Mouse (Mus musculus): ENCODE results near the gene Fmnl1.

DNA sequence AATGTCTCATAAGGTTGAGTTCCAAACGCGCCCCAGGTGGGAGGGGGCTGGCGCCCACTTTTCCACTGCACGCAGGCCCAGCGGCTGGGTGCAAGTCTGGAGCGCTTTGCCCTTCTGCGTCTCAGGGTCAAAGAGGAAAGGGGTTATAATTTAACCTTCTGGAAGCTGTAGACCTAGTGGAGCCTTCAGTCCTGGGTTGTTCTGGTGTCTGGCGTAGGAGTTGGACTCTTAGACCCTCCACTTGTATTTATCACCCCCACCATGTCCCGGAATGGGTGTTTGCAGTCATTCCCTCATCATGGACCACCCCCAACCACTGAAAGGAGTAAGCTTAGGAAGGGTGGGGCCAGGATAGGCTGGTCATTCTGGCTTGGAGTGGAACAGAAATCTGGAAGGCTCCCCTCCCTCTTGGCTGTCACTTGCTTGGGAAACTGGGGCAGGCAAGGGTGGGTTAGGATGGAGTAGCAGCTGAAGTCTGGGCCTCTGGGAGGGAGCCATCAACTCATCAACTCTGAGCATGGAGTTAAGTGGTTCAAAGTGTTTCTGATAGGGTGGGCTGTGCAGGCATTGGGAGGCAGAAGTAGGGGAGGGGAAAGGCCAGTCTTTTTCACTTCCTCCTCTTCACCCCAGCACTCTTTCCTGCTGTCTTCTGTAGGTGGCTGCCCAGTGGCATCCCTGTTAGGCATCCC lies 940 bp downstream of the Fmnl1 start:
- no peak for TF ChIP-seq CTCF (IDR thresholded peaks at IDR 0.05; ENCODE audit: insufficient read depth, low read length)
- no peak for TF ChIP-seq POLR2A (IDR thresholded peaks at IDR 0.05; ENCODE audit: borderline replicate concordance, extremely low read depth, low read depth, low read length)
